Mouse (Mus musculus) MEL (cell line): ENCODE measurements at regions not wholly inside any gene's neighbourhood (a gene's known extent, or its start where the extent isn't known, plus 50 kb on each side); places are given as distances from the start of the nearest gene placed in this dataset.

Experiments used
- DNase-seq: peaks from one replicate; pipeline ENCODE4 v3.0.0; 2011; ENCODE audit warnings: low read depth, low spot score
- H3K27ac ChIP-seq: 2 replicates; pipeline ENCODE4 v1.5.1; 2012; ENCODE audit warnings: low read depth, mild to moderate bottlenecking, control low read depth, low read length, moderate library complexity; ENCODE audit not compliant: control insufficient read depth
- H3K27me3 ChIP-seq, 2 experiments: fragments of 150-350 bp in 1 of 2; sonication (generic) in 1 of 2; 2 replicates each; pipeline ENCODE4 v1.6.1; 2012; ENCODE audit warnings: low read length in 2 of 2, mild to moderate bottlenecking in 2 of 2, improper control_type of control experiment in 1 of 2, moderate library complexity in 1 of 2; ENCODE audit not compliant: insufficient read depth in 2 of 2, control insufficient read depth in 1 of 2
- H3K36me3 ChIP-seq, 2 experiments: 2 replicates each; pipeline ENCODE4 v1.6.1; 2012 to 2014; ENCODE audit warnings: low read length in 2 of 2, improper control_type of control experiment in 1 of 2, inconsistent platforms in 1 of 2, mild to moderate bottlenecking in 1 of 2; ENCODE audit not compliant: insufficient read depth in 2 of 2, control insufficient read depth in 1 of 2
- H3K4me1 ChIP-seq, 2 experiments: fragments of 150-350 bp in 1 of 2; sonication (generic) in 1 of 2; 2 replicates each; pipeline ENCODE4 v1.6.1; 2012; ENCODE audit warnings: low read length in 2 of 2, improper control_type of control experiment in 1 of 2, mild to moderate bottlenecking in 1 of 2; ENCODE audit not compliant: insufficient read depth in 2 of 2, control insufficient read depth in 1 of 2
- H3K4me3 ChIP-seq, 2 experiments: fragments of 150-350 bp in 1 of 2; sonication (generic) in 1 of 2; 2 replicates each; pipeline ENCODE4 v1.5.1; 2012; ENCODE audit warnings: low read depth in 2 of 2, low read length in 2 of 2, mild to moderate bottlenecking in 2 of 2, moderate library complexity in 2 of 2, control low read depth in 1 of 2, improper control_type of control experiment in 1 of 2; ENCODE audit not compliant: control insufficient read depth in 1 of 2, insufficient read depth in 1 of 2
- H3K79me2 ChIP-seq: 2 replicates; pipeline ENCODE4 v1.6.1; 2012; ENCODE audit warnings: mild to moderate bottlenecking, low read length, moderate library complexity; ENCODE audit not compliant: control insufficient read depth, poor library complexity, insufficient read depth
- H3K9ac ChIP-seq: 2 replicates; pipeline ENCODE4 v1.6.1; 2012; ENCODE audit warnings: low read depth, mild to moderate bottlenecking, control low read depth, low read length, moderate library complexity; ENCODE audit not compliant: control insufficient read depth, poor library complexity, severe bottlenecking
- H3K9me3 ChIP-seq: fragments of 150-350 bp; sonication (generic); replicated peaks from 2 replicates; pipeline ENCODE4 v1.6.1; 2012; ENCODE audit warnings: mild to moderate bottlenecking, low read length, improper control_type of control experiment, moderate library complexity; ENCODE audit not compliant: insufficient read depth
- BHLHE40 ChIP-seq: IDR thresholded peaks from 2 replicates; pipeline ENCODE4 v1.6.1; 2012; ENCODE audit warnings: low read depth, mild to moderate bottlenecking, inconsistent platforms, low read length, improper control_type of control experiment, borderline replicate concordance
- CHD2 ChIP-seq: IDR thresholded peaks from 2 replicates; pipeline ENCODE4 v1.6.1; 2011; ENCODE audit warnings: low read length, improper control_type of control experiment
- CTCF ChIP-seq, 3 experiments: IDR thresholded peaks in 2 of 3; conservative IDR thresholded peaks in 1 of 3; 2 replicates each; pipeline ENCODE4 v1.5.1; 2011 to 2012; ENCODE audit warnings: low read length in 3 of 3, low read depth in 2 of 3, mild to moderate bottlenecking in 2 of 3, improper control_type of control experiment in 1 of 3, inconsistent platforms in 1 of 3, mixed read lengths in 1 of 3, moderate library complexity in 1 of 3; ENCODE audit not compliant: control insufficient read depth in 1 of 3, insufficient read depth in 1 of 3, poor library complexity in 1 of 3, severe bottlenecking in 1 of 3
- E2F4 ChIP-seq: IDR thresholded peaks from 2 replicates; pipeline ENCODE4 v1.6.1; 2011; ENCODE audit warnings: low read depth, low read length, improper control_type of control experiment, borderline replicate concordance
- EP300 ChIP-seq, 2 experiments: IDR thresholded peaks; 2 replicates each; pipeline ENCODE4 v1.6.1; 2011; ENCODE audit warnings: improper control_type of control experiment in 2 of 2, low read length in 2 of 2, low read depth in 1 of 2, mild to moderate bottlenecking in 1 of 2
- ETS1 ChIP-seq: IDR thresholded peaks from 2 replicates; pipeline ENCODE4 v1.6.1; 2012; ENCODE audit warnings: low read depth, mild to moderate bottlenecking, inconsistent platforms, low read length, improper control_type of control experiment, moderate library complexity
- GABPA ChIP-seq: IDR thresholded peaks from 2 replicates; pipeline ENCODE4 v1.6.1; 2012; ENCODE audit warnings: low read depth, mild to moderate bottlenecking, inconsistent platforms, low read length, improper control_type of control experiment, moderate library complexity
- HCFC1 ChIP-seq: IDR thresholded peaks from 2 replicates; pipeline ENCODE4 v1.6.1; 2012; ENCODE audit warnings: low read depth, mild to moderate bottlenecking, inconsistent platforms, low read length, improper control_type of control experiment, moderate library complexity
- JUND ChIP-seq: IDR thresholded peaks from 2 replicates; pipeline ENCODE4 v1.6.1; 2011; ENCODE audit warnings: low read depth, mild to moderate bottlenecking, improper control_type of control experiment, low read length
- MAFK ChIP-seq: IDR thresholded peaks from 2 replicates; pipeline ENCODE4 v1.6.1; 2011; ENCODE audit warnings: low read depth, mild to moderate bottlenecking, low read length, improper control_type of control experiment, borderline replicate concordance
- MEF2A ChIP-seq: IDR thresholded peaks from 2 replicates; pipeline ENCODE4 v1.6.1; 2014; ENCODE audit warnings: low read depth, mild to moderate bottlenecking, inconsistent platforms, low read length, improper control_type of control experiment; ENCODE audit not compliant: poor library complexity, insufficient replicate concordance, severe bottlenecking; ENCODE audit errors: extremely low read depth
- MXI1 ChIP-seq: IDR thresholded peaks from 2 replicates; pipeline ENCODE4 v1.6.1; 2011; ENCODE audit warnings: mild to moderate bottlenecking, low read depth, low read length, improper control_type of control experiment
- MYB ChIP-seq: IDR thresholded peaks from 2 replicates; pipeline ENCODE4 v1.6.1; 2011; ENCODE audit warnings: mild to moderate bottlenecking, low read depth, low read length, improper control_type of control experiment
- NELFE ChIP-seq: IDR thresholded peaks from 2 replicates; pipeline ENCODE4 v1.6.1; 2011; ENCODE audit warnings: low read depth, low read length, improper control_type of control experiment
- POLR2A ChIP-seq, 2 experiments: IDR thresholded peaks; 2 replicates each; pipeline ENCODE4 v1.6.1; 2011 to 2012; ENCODE audit warnings: low read length in 2 of 2, mild to moderate bottlenecking in 2 of 2, control low read depth in 1 of 2, improper control_type of control experiment in 1 of 2, low read depth in 1 of 2, moderate library complexity in 1 of 2; ENCODE audit not compliant: control insufficient read depth in 1 of 2, insufficient read depth in 1 of 2, poor library complexity in 1 of 2
- POLR2AphosphoS2 ChIP-seq: IDR thresholded peaks from 2 replicates; pipeline ENCODE4 v1.6.1; 2011; ENCODE audit warnings: low read length, improper control_type of control experiment
- RAD21 ChIP-seq: IDR thresholded peaks from 2 replicates; pipeline ENCODE4 v1.6.1; 2011; ENCODE audit warnings: mild to moderate bottlenecking, low read depth, low read length, improper control_type of control experiment
- TAL1 ChIP-seq: IDR thresholded peaks from 2 replicates; pipeline ENCODE4 v1.6.1; 2012; ENCODE audit warnings: mild to moderate bottlenecking, inconsistent platforms, low read length, moderate library complexity, mixed read lengths
- TCF12 ChIP-seq: IDR thresholded peaks from 2 replicates; pipeline ENCODE4 v1.6.1; 2014; ENCODE audit warnings: low read depth, mild to moderate bottlenecking, inconsistent platforms, low read length, improper control_type of control experiment, moderate library complexity
- ZC3H11A ChIP-seq: IDR thresholded peaks from 2 replicates; pipeline ENCODE4 v1.6.1; 2012; ENCODE audit warnings: low read depth, mild to moderate bottlenecking, inconsistent platforms, low read length, improper control_type of control experiment
- ZKSCAN1 ChIP-seq: IDR thresholded peaks from 2 replicates; pipeline ENCODE4 v1.6.1; 2012; ENCODE audit warnings: low read depth, mild to moderate bottlenecking, inconsistent platforms, low read length, improper control_type of control experiment, moderate library complexity
- ZNF384 ChIP-seq: IDR thresholded peaks from 2 replicates; pipeline ENCODE4 v1.6.1; 2012; ENCODE audit warnings: low read depth, mild to moderate bottlenecking, inconsistent platforms, low read length, improper control_type of control experiment

DNA sequence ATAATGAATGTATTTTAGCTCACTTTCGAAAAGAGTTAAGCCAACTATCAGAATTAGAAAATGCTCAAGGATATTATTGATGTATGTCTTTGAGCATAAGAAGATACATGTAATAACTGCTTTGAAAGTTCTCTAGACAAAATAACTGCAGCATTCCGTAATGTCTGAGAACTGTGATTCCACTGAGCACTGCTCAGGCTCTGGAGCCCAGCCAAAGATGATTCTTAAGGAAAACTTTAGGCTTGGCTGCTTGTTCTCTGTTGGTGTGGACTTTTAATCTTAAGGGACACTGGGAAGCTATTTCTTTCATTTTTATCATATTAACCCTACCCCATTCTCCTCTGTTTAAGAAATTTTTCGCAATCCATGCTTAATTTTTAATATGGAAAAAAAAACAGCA is 59.9 kb upstream of the Tfec start:
- Histone ChIP-seq H3K9ac (no peak overlapping the region), H3K79me2 (no peaks in the 10 kb centered on the region), H3K4me1 (no peaks in the 10 kb centered on the region), H3K27ac (no peak overlapping the region), H3K27me3 (no peaks in the 10 kb centered on the region), H3K36me3 (no peaks in the 10 kb centered on the region), H3K4me3 (no peak overlapping the region), H3K9me3 (no peaks in the 10 kb centered on the region)
- TF ChIP-seq HCFC1 = no peak
- TF ChIP-seq ZNF384 = no peak
- TF ChIP-seq MXI1 = no peak
- no peak for TF ChIP-seq POLR2AphosphoS2
- TF ChIP-seq TAL1 = no peak
- TF ChIP-seq TCF12 = no peak
- no peak for TF ChIP-seq GABPA
- no peak for TF ChIP-seq RAD21
- no peak for TF ChIP-seq MEF2A
- TF ChIP-seq EP300 (IDR thresholded peaks at IDR 0.05; ENCODE audit: low read depth in 1 of 2, low read length in 2 of 2) = no peak
- no peak for TF ChIP-seq ZC3H11A
- TF ChIP-seq E2F4 = no peak
- TF ChIP-seq ZKSCAN1 = no peak
- no peak for TF ChIP-seq MYB
- no peak for TF ChIP-seq NELFE
- no peak for TF ChIP-seq ETS1
- no peak for TF ChIP-seq BHLHE40
- TF ChIP-seq POLR2A (IDR thresholded peaks at IDR 0.05; ENCODE audit: control insufficient read depth in 1 of 2, insufficient read depth in 1 of 2, low read depth in 1 of 2, low read length in 2 of 2, poor library complexity in 1 of 2) = no peak
- no peak for DNase-seq

DNA sequence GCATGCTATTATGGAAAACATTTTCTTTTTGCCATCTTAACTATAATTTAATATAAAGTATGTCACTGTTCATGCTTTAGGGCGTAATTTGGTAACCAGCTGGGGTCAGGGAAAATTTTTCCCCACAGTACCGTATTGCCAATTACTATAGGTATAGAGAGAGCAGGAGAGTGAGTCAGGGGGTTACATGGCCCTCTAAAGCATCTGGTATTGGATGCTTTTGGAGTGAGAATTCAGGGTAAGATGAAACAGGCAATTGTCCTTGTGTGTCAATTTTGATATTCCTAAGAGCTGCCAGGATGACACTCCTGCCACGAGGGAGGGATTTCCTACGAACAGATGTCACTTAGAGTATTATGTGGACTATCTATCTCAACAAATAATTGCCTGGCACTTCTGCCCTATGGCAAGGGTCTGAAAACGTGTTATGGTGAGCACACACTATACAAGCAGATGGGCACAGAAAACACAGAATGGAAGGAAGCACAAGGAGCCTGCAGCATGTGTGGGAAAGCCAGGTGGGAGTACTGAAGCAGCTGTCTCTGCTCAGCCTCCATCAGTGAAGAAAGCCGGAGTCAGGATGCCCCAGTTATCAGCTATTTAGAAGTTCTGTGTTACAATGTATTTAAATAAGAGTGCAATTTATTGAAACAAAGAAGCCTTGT is 58.7 kb upstream of the Tfec start:
- no peak overlapping the region for H3K9ac ChIP-seq
- no peak for TF ChIP-seq MAFK
- TF ChIP-seq ZC3H11A = no peak
- TF ChIP-seq CHD2 = no peak
- no peak for TF ChIP-seq JUND
- no peak for TF ChIP-seq TCF12
- TF ChIP-seq CTCF (IDR thresholded peaks at IDR 0.05 in 2 of 3, conservative IDR thresholded peaks at IDR 0.05 in 1 of 3; ENCODE audit: control insufficient read depth in 1 of 3, insufficient read depth in 1 of 3, low read depth in 2 of 3, low read length in 3 of 3, poor library complexity in 1 of 3, severe bottlenecking in 1 of 3) = no peak
- TF ChIP-seq, all 39 proteins: peak for 0
- Histone ChIP-seq H3K27ac (no peak overlapping the region), H3K79me2 (no peaks in the 10 kb centered on the region), H3K9me3 (no peaks in the 10 kb centered on the region), H3K27me3 (no peaks in the 10 kb centered on the region), H3K4me1 (no peaks in the 10 kb centered on the region), H3K4me3 (no peak overlapping the region), H3K36me3 (no peaks in the 10 kb centered on the region)
- no peak for DNase-seq
